Mouse (Mus musculus): ENCODE data around the gene Fras1.

Fras1 gene

GRCm38 (mm10) chr5:96792422-96792821 is 418.7 kb downstream of the Fras1 start:
- DNase-seq (ENCODE audit: extremely low spot score), result no peak

GRCm38 (mm10) chr5:96792936-96793718 is 419.4 kb downstream of the Fras1 start, which contains the start of gene Anxa3:
Gene Anxa3, plus strand, starts transcription at chr5:96793339.
- DNase-seq (ENCODE audit: extremely low spot score), result peak; percentile 58

- DNase-seq (ENCODE audit: extremely low spot score), result no peak
These were observed 420.3 kb downstream of the Fras1 start for GRCm38 (mm10) chr5:96793953-96794635.

GRCm38 (mm10) chr5:96795752-96796151 is 422.0 kb downstream of the Fras1 start:
- DNase-seq (ENCODE audit: extremely low spot score), result no peak

GRCm38 (mm10) chr5:96797465-96797864 is 423.7 kb downstream of the Fras1 start:
- no peak for DNase-seq (ENCODE audit: extremely low spot score)

- no peak for DNase-seq (ENCODE audit: extremely low spot score)
These were observed 425.4 kb downstream of the Fras1 start for GRCm38 (mm10) chr5:96799165-96799564.

- no peak for DNase-seq (ENCODE audit: extremely low spot score)
These were observed 426.2 kb downstream of the Fras1 start for GRCm38 (mm10) chr5:96799969-96800368.

GRCm38 (mm10) chr5:96802185-96802584 is 428.4 kb downstream of the Fras1 start:
- peak; percentile 14 for DNase-seq (ENCODE audit: extremely low spot score)

GRCm38 (mm10) chr5:96803091-96803490 is 429.3 kb downstream of the Fras1 start:
- no peak for DNase-seq (ENCODE audit: extremely low spot score)

GRCm38 (mm10) chr5:96804304-96804703 is 430.5 kb downstream of the Fras1 start:
- no peak for DNase-seq (ENCODE audit: extremely low spot score)

GRCm38 (mm10) chr5:96804813-96805212 is 431.1 kb downstream of the Fras1 start:
- no peak for DNase-seq (ENCODE audit: extremely low spot score)

GRCm38 (mm10) chr5:96810620-96811019 is 436.9 kb downstream of the Fras1 start:
- DNase-seq (ENCODE audit: extremely low spot score), result no peak

- no peak for DNase-seq (ENCODE audit: extremely low spot score)
These were observed 451.1 kb downstream of the Fras1 start for GRCm38 (mm10) chr5:96824769-96825327.

GRCm38 (mm10) chr5:96827176-96827575 is 453.4 kb downstream of the Fras1 start:
- no peak for DNase-seq (ENCODE audit: extremely low spot score)
